Mouse (Mus musculus) CH12.LX (cell line): Measurements from ENCODE around the gene Slc9a8.

Source experiments
- CTCF ChIP-seq, 2 experiments: IDR thresholded peaks in 1 of 2; conservative IDR thresholded peaks in 1 of 2; 2 replicates each; pipeline ENCODE4 v1.5.1; 2011 to 2012; ENCODE audit warnings: low read depth in 2 of 2, low read length in 2 of 2, improper control_type of control experiment in 1 of 2, inconsistent platforms in 1 of 2, mild to moderate bottlenecking in 1 of 2, moderate library complexity in 1 of 2
- JUND ChIP-seq: conservative IDR thresholded peaks from 2 replicates; pipeline ENCODE4 v1.6.1; 2011; ENCODE audit warnings: low read depth, low read length, improper control_type of control experiment
- NELFE ChIP-seq: IDR thresholded peaks from 2 replicates; pipeline ENCODE4 v1.6.1; 2011; ENCODE audit warnings: low read depth, low read length, improper control_type of control experiment
- POLR2A ChIP-seq: IDR thresholded peaks from 2 replicates; pipeline ENCODE4 v1.6.1; 2011; ENCODE audit warnings: low read depth, mild to moderate bottlenecking, improper control_type of control experiment, low read length
- RCOR1 ChIP-seq: conservative IDR thresholded peaks from 2 replicates; pipeline ENCODE4 v1.6.1; 2012; ENCODE audit warnings: low read depth, mild to moderate bottlenecking, inconsistent platforms, low read length, improper control_type of control experiment
- SIN3A ChIP-seq: IDR thresholded peaks from 2 replicates; pipeline ENCODE4 v1.6.1; 2012; ENCODE audit warnings: low read length, improper control_type of control experiment, inconsistent platforms
- TCF12 ChIP-seq: IDR thresholded peaks from 2 replicates; pipeline ENCODE4 v1.6.1; 2014; ENCODE audit warnings: low read depth, mild to moderate bottlenecking, inconsistent platforms, low read length, improper control_type of control experiment
- UBTF ChIP-seq: IDR thresholded peaks from 2 replicates; pipeline ENCODE4 v1.6.1; 2012; ENCODE audit warnings: low read depth, mild to moderate bottlenecking, inconsistent platforms, low read length, improper control_type of control experiment, moderate library complexity
- USF1 ChIP-seq: IDR thresholded peaks from 2 replicates; pipeline ENCODE4 v1.6.1; 2014; ENCODE audit warnings: low read depth, mild to moderate bottlenecking, inconsistent platforms, low read length, improper control_type of control experiment
- ZKSCAN1 ChIP-seq: IDR thresholded peaks from 2 replicates; pipeline ENCODE4 v1.6.1; 2012; ENCODE audit warnings: low read depth, inconsistent platforms, low read length, improper control_type of control experiment, borderline replicate concordance

DNA sequence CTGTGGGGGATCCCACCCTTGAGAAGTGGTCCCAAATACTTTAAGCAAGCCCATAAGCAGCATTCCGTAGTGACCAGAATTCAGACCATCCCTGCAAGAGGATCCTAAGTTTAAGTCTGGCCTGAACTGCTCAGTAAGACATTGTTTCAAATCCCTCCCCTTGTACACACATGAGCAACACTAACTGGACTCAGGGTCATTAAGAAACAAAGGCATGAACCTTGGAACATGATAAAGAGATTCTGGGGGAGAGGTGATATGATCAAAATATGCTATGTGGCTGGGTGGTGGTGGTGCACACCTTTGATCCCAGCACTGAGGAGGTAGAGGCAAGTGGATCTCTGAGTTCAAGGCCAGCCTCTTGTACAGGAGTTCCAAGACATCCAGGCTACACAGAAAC, 58.0 kb downstream of the Slc9a8 start:
- TF ChIP-seq UBTF: no peak
- no peak for TF ChIP-seq JUND
- no peak for TF ChIP-seq CTCF (conservative IDR thresholded peaks at IDR 0.05 in 1 of 2, IDR thresholded peaks at IDR 0.05 in 1 of 2; ENCODE audit: low read depth in 2 of 2, low read length in 2 of 2)
- TF ChIP-seq SIN3A: no peak
- TF ChIP-seq POLR2A: no peak
- TF ChIP-seq USF1: no peak
- TF ChIP-seq ZKSCAN1: no peak
- no peak for TF ChIP-seq NELFE
- no peak for TF ChIP-seq RCOR1
- no peak for TF ChIP-seq TCF12
